ENCODE assay signal across 8 mouse cellular contexts in the genomic region with DNA sequence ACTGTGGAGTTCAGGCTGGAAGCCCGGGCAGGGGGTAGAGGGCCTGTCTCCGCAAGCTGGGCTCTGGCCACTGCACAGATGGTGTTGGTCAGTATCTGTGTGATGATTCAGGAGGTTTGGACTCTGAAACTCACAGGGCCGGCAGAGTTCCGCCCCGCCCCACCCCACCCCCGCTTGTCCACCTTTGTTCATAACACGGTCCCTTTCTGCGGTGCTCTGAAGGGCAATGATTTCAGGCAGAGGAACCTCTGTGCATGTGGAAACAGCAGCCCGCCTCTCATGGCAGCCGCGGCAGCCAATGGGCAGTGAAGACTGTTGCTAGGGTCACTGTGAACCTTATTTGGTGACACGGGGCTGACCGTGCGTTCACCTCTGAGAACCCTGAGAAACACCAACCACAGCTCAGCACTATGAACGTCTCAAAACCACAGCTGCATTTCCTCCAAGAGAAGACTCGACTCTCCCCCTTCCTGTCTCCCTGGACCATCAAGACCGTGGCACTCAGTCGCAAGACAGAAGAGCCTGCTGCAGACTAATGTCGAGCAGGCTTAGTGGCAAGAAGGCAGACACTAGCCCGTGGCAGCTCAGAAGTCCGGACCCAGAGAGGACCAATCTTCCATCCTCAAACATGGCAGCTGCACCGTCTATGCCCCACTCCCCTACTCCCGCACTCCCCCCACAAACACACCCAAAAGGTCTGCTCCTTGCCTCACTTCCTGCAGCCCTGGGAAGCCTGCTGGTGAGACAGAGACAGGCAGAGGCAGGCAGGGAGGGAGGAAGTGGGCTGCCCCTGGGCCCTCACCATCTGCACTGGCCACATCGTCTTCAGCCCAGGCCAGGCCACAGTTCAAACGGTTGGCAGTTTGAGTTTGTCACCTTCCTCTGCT. TPM values are rescaled to one million over a fixed set of nuclear protein-coding genes. Genes with fewer than 3 reads are reported as not detected.
A peak's percentile ranks its signal among the peaks of the same experiment; 100 is the strongest.
DNase-seq lines count a peak whose midpoint lies in the region; ATAC-seq and TF ChIP-seq lines count a peak whose summit lies in the region.

No protein-coding gene starts in this region.

- no peak overlapping the region for H3K4me2 ChIP-seq in neural tube, embryonic 15.5 days
- peak overlapping the region; percentile 20 for H3K4me2 ChIP-seq in intestine, embryonic 16.5 days (ENCODE audit: low read depth, low read length)

- H3K4me3 ChIP-seq in neural tube, embryonic 15.5 days (replicated peaks): no peak overlapping the region
- H3K4me3 ChIP-seq in intestine, embryonic 16.5 days (ENCODE audit: low read length): no peak overlapping the region
- H3K4me3 ChIP-seq in lung, adult 2 months (replicated peaks; ENCODE audit: extremely low read depth, low read depth, low read length): no peak overlapping the region
- H3K4me3 ChIP-seq in left cerebral cortex, adult 2 months: no peak overlapping the region

- TF ChIP-seq CTCF in lung, adult 2 months (IDR thresholded peaks at IDR 0.05; ENCODE audit: insufficient read depth, low read length): peak; percentile 24; the same call in 1 of the 2 replicates
- no peak; the same call in 1 of the 2 replicates for TF ChIP-seq CTCF in left cerebral cortex, adult 2 months (IDR thresholded peaks at IDR 0.05)

- no peaks in the 10 kb centered on the region for H3K36me3 ChIP-seq in neural tube, embryonic 15.5 days
- H3K36me3 ChIP-seq in intestine, embryonic 16.5 days (ENCODE audit: control insufficient read depth, insufficient read depth, low read length): no peaks in the 10 kb centered on the region

- DNase-seq in neural tube, embryonic 10.5 days (ENCODE audit: extremely low spot score, low spot score): peak; percentile 29
- DNase-seq in embryo, embryonic 11 days: peak; percentile 36
- DNase-seq in lung, adult 2 months: peak; percentile 49
- peak; percentile 75 to 80 for DNase-seq in spleen, postnatal 36 days (ENCODE audit: low spot score in 2 of 2)
- DNase-seq in left cerebral cortex, adult 2 months (ENCODE audit: extremely low spot score in 1 of 2, low spot score in 2 of 2): no peak
- DNase-seq in adrenal gland, postnatal 25 days: no peak

- H3K27ac ChIP-seq in neural tube, embryonic 15.5 days (replicated peaks): no peak overlapping the region
- H3K27ac ChIP-seq in intestine, embryonic 16.5 days (ENCODE audit: low read length): peak overlapping the region; percentile 94
- H3K27ac ChIP-seq in left cerebral cortex, adult 2 months: no peak overlapping the region

- WGBS in neural tube, embryonic 15.5 days: 64% methylated on average over 25 of the region's 25 CpGs
- WGBS in intestine, embryonic 16.5 days: 34% methylated on average over 25 of the region's 25 CpGs
- WGBS in lung, adult 2 months: 13% methylated on average over 25 of the region's 25 CpGs

- intact Hi-C loops in left cerebral cortex, adult 2 months (cut with DNase I): no loop called here

- H3K4me1 ChIP-seq in neural tube, embryonic 15.5 days: peaks cover 15% of the 10 kb centered on the region
- H3K4me1 ChIP-seq in intestine, embryonic 16.5 days (ENCODE audit: control insufficient read depth, insufficient read depth, low read length): peaks cover 35% of the 10 kb centered on the region
- peaks cover 34% of the 10 kb centered on the region for H3K4me1 ChIP-seq in lung, adult 2 months (ENCODE audit: control insufficient read depth, insufficient read depth, low read length)

- no peaks in the 10 kb centered on the region for H3K27me3 ChIP-seq in neural tube, embryonic 15.5 days (replicated peaks)
- H3K27me3 ChIP-seq in intestine, embryonic 16.5 days (replicated peaks; ENCODE audit: control insufficient read depth, insufficient read depth, low read length): no peaks in the 10 kb centered on the region

- H3K9me3 ChIP-seq in neural tube, embryonic 15.5 days (replicated peaks): no peaks in the 10 kb centered on the region
- no peaks in the 10 kb centered on the region for H3K9me3 ChIP-seq in intestine, embryonic 16.5 days (ENCODE audit: control insufficient read depth, low read length)

- ATAC-seq in neural tube, embryonic 15.5 days (ENCODE audit: low FRiP score): no peak; the same call in 1 of the 2 replicates
- peak; percentile 38 for ATAC-seq in intestine, embryonic 16.5 days

- no peak overlapping the region for H3K9ac ChIP-seq in neural tube, embryonic 15.5 days (replicated peaks)
- H3K9ac ChIP-seq in intestine, embryonic 16.5 days (ENCODE audit: low read depth, low read length): peak overlapping the region; percentile 59

- peak; percentile 31; the same call in 1 of the 2 replicates for TF ChIP-seq POLR2A in lung, adult 2 months (IDR thresholded peaks at IDR 0.05; ENCODE audit: borderline replicate concordance, extremely low read depth, low read depth, low read length)

RNA-seq across cellular contexts. Expression of gene Gm17334, which starts 21.9 kb away (rescaled TPM):
- polyA plus RNA-seq in neural tube, embryonic 15.5 days (2015; fragmentation: Nextera tagmentation; extraction: Ambion mirVana): 0.34 TPM in 1 of 2 replicates, not detected in the other
- 0.34 and 0.81 TPM in 2 replicates for polyA plus RNA-seq in intestine, embryonic 16.5 days (2015; fragmentation: Nextera tagmentation; extraction: Ambion mirVana)
- 4.6 and 4.7 TPM in 2 replicates for polyA plus RNA-seq in lung, adult 2 months (2012; rRNA removed)
- total RNA-seq in left cerebral cortex, adult 2 months (2021): 1 to 10 TPM in 1 of 2 experiments, under 1 TPM in 1; 0.52 to 1.1 TPM
- 1.9 TPM in 1 of 2 replicates, not detected in the other for total RNA-seq in adrenal gland, postnatal 25 days (2021)

RNA-seq across cellular contexts. Expression of gene Irf1, which starts 25.1 kb away (rescaled TPM):
- polyA plus RNA-seq in neural tube, embryonic 15.5 days (2015; fragmentation: Nextera tagmentation; extraction: Ambion mirVana): 3.9 and 23.3 TPM in 2 replicates
- polyA plus RNA-seq in intestine, embryonic 16.5 days (2015; fragmentation: Nextera tagmentation; extraction: Ambion mirVana): 52.9 and 58.7 TPM in 2 replicates
- polyA plus RNA-seq in lung, adult 2 months (2012; rRNA removed): 130 and 190 TPM in 2 replicates
- total RNA-seq in left cerebral cortex, adult 2 months (2021): 1 to 10 TPM; 6.6 to 8.2 TPM
- total RNA-seq in adrenal gland, postnatal 25 days (2021): 30.4 and 33.8 TPM in 2 replicates

Comparison
In these comparisons a context has a peak if more than half of its experiments do, and no peak if none do; other contexts are left out.
1. DNase-seq: peak in neural tube, embryonic 10.5 days (single experiment), embryo, embryonic 11 days (single experiment), lung, adult 2 months (single experiment) and spleen, postnatal 36 days (2 of 2); none in left cerebral cortex, adult 2 months (0 of 2) and adrenal gland, postnatal 25 days (single experiment).